Mouse (Mus musculus) heart, embryonic 13.5 days (tissue): Measurements from ENCODE around the gene Asb11. TPM values are rescaled to one million over a fixed set of nuclear protein-coding genes. Genes with fewer than 3 reads are reported as not detected.

Source experiments
- ATAC-seq: fragments of 200-750 bp; cut with Nextera tagmentation; 2 replicates; pipeline ENCODE4 v1.8.0; 2017; ENCODE audit warnings: moderate TSS enrichment; ENCODE audit not compliant: insufficient number of reproducible peaks, low FRiP score, low TSS enrichment; ENCODE audit errors: extremely low read depth
- H3K27ac ChIP-seq: fragments of 300-500 bp; sonication (generic); replicated peaks from 2 replicates; pipeline ENCODE4 v1.5.1; 2015; ENCODE audit warnings: moderate library complexity, mild to moderate bottlenecking, inconsistent platforms
- H3K27me3 ChIP-seq: fragments of 300-500 bp; sonication (generic); replicated peaks from 2 replicates; pipeline ENCODE4 v1.6.1; 2015; ENCODE audit warnings: mild to moderate bottlenecking, inconsistent platforms
- H3K36me3 ChIP-seq: fragments of 300-500 bp; sonication (generic); 2 replicates; pipeline ENCODE4 v1.6.1; 2015; ENCODE audit warnings: mild to moderate bottlenecking, inconsistent platforms
- H3K4me1 ChIP-seq: fragments of 300-500 bp; sonication (generic); 2 replicates; pipeline ENCODE4 v1.6.1; 2015; ENCODE audit warnings: inconsistent platforms
- H3K4me2 ChIP-seq: fragments of 300-500 bp; sonication (generic); 2 replicates; pipeline ENCODE4 v1.6.1; 2015; ENCODE audit warnings: inconsistent platforms, mild to moderate bottlenecking, moderate library complexity
- H3K4me3 ChIP-seq: fragments of 300-500 bp; sonication (generic); 2 replicates; pipeline ENCODE4 v1.5.1; 2015; ENCODE audit warnings: moderate library complexity, mild to moderate bottlenecking, inconsistent platforms
- H3K9ac ChIP-seq: fragments of 300-500 bp; sonication (generic); 2 replicates; pipeline ENCODE4 v1.6.1; 2015; ENCODE audit warnings: inconsistent platforms, mild to moderate bottlenecking, moderate library complexity
- H3K9me3 ChIP-seq: fragments of 300-500 bp; sonication (generic); 2 replicates; pipeline ENCODE4 v1.6.1; 2016; ENCODE audit warnings: inconsistent platforms
- WGBS: fragments of 180-500 bp; shearing (Covaris S2); methylation state at CpG from one replicate; pipeline ENCODE4 v1.1.7; 2015; ENCODE audit warnings: mixed read lengths; 5-methylcytosine and 5-hydroxymethylcytosine counted together
- polyA plus RNA-seq: library from polyadenylated mRNA; unstranded; fragments of >200 nt; fragmentation: Nextera tagmentation; extraction: Ambion mirVana; gene quantifications from 2 replicates; pipeline ENCODE4 v1.2.1, GENCODE M21; 2015

Asb11 gene
- 19.7 TPM in 2 replicates for polyA plus RNA-seq

DNA sequence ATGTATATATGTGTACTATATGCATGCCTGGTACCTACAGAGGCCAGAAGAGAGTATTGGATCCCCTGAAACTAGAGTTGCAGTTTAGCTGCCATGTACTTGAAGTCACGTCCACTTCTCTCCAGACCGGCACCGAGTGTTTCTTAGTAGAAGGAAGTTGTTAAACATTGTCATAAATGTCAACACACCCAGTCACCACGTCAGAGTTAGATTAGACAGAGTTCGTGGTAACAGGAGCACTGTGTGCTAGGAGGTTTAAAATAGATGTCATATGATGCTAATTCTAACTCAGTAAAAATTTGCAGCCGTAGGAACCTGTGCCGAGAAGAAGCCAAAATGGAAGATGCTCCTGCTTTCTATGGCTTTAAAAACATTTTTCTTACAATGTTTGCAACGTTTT lies at the start of gene Asb11:
TSS of gene Asb11 (plus strand) at position 286 of the 400 bp plus-strand sequence.
- Histone ChIP-seq H3K4me2 (peak within 1 kb of the TSS; percentile 50), H3K9me3 (0 out of 2 replicates have a peak, but pooled peaks cover 3% of the 10 kb centered on the region), H3K36me3 (peaks cover 23% of the 10 kb centered on the region), H3K27ac (peak within 1 kb of the TSS; percentile 74), H3K27me3 (no peaks in the 10 kb centered on the region), H3K4me3 (peak within 1 kb of the TSS; percentile 38), H3K9ac (peak within 1 kb of the TSS; percentile 61; the same call in 1 of the 2 replicates), H3K4me1 (peaks cover 4% of the 10 kb centered on the region; the same call in 1 of the 2 replicates)
- 37% methylated on average over 8 of the region's 8 CpGs for WGBS
- no peak for ATAC-seq

- Histone ChIP-seq H3K4me1 (no peaks in the 10 kb centered on the region), H3K4me2 (no peak overlapping the region), H3K36me3 (no peaks in the 10 kb centered on the region), H3K27me3 (no peaks in the 10 kb centered on the region), H3K27ac (no peak overlapping the region), H3K9ac (no peak overlapping the region), H3K9me3 (no peaks in the 10 kb centered on the region), H3K4me3 (no peak overlapping the region)
- WGBS, result 59% methylated on average over 4 of the region's 4 CpGs
- no peak for ATAC-seq
Measured at GRCm38 (mm10) chrX:164394091-164394490, 42.7 kb upstream of the Asb11 start.

GRCm38 (mm10) chrX:164398456-164398855 lies 38.3 kb upstream of the Asb11 start:
- ATAC-seq, result no peak
- no peak overlapping the region for H3K27ac ChIP-seq
- no peaks in the 10 kb centered on the region for H3K36me3 ChIP-seq
- H3K9ac ChIP-seq, result no peak overlapping the region
- WGBS, result 53% methylated on average over 3 of the region's 3 CpGs
- H3K27me3 ChIP-seq, result no peaks in the 10 kb centered on the region
- H3K4me2 ChIP-seq, result no peak overlapping the region
- no peaks in the 10 kb centered on the region for H3K9me3 ChIP-seq
- no peaks in the 10 kb centered on the region for H3K4me1 ChIP-seq
- H3K4me3 ChIP-seq, result no peak overlapping the region

- Histone ChIP-seq H3K9ac (no peak overlapping the region), H3K4me1 (no peaks in the 10 kb centered on the region), H3K4me2 (no peak overlapping the region), H3K4me3 (no peak overlapping the region), H3K27me3 (no peaks in the 10 kb centered on the region), H3K36me3 (no peaks in the 10 kb centered on the region), H3K9me3 (no peaks in the 10 kb centered on the region), H3K27ac (no peak overlapping the region)
- no peak for ATAC-seq
Measured at GRCm38 (mm10) chrX:164405080-164405649, 31.6 kb upstream of the Asb11 start.

DNA sequence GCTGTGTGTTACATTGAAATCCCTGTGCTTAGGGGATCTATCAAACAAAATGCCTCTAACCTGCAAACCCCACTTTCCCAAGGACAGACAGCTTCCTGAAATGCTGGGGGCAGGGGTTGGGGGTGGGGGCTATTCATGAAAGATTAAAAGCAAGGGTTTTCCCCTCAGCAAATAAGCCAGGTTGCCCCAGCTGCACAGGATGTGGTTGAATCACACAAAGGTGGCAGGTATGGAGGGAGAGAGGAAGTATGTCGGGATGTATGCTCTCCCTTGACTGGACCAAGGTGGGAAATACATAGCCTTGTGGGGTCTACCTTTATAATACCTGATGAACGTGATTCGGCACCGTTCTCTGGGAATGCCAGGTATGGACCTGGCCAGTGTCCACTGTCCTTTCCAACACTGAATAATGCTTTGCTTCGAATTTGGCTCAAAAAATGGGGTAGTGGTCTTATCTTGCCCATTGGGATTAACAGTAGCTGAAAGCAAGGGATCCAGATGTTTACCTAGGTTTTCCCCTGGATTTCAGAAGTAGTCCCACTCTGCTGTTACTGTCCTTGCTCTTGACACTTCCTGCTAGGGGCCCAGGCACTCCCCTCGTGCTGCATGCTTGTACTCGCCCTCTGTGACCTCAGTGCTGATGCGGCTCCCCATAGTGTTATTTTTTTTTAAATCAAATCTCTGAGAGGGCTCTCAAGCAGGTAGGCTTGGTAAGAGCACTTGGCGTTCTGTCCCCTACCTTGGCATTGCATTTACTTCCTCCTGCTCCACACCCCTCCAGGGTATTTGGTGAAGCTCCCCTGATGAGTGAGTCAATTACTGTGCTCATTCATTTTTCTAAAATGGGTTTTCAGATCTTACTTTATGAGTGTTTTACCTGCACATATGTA lies 30.4 kb upstream of the Asb11 start:
- 59% methylated on average over 9 of the region's 9 CpGs for WGBS
- ATAC-seq, result no peak
- Histone ChIP-seq H3K4me1 (no peaks in the 10 kb centered on the region), H3K9me3 (no peaks in the 10 kb centered on the region), H3K27ac (no peak overlapping the region), H3K36me3 (no peaks in the 10 kb centered on the region), H3K9ac (no peak overlapping the region), H3K27me3 (no peaks in the 10 kb centered on the region), H3K4me3 (no peak overlapping the region), H3K4me2 (no peak overlapping the region)

- Histone ChIP-seq H3K9me3 (no peaks in the 10 kb centered on the region), H3K4me3 (no peak overlapping the region), H3K9ac (no peak overlapping the region), H3K4me1 (no peaks in the 10 kb centered on the region), H3K27me3 (no peaks in the 10 kb centered on the region), H3K36me3 (no peaks in the 10 kb centered on the region), H3K27ac (no peak overlapping the region), H3K4me2 (no peak overlapping the region)
- no peak for ATAC-seq
- 47% methylated on average over 3 of the region's 3 CpGs for WGBS
Measured at GRCm38 (mm10) chrX:164408301-164408927, 28.4 kb upstream of the Asb11 start.

DNA sequence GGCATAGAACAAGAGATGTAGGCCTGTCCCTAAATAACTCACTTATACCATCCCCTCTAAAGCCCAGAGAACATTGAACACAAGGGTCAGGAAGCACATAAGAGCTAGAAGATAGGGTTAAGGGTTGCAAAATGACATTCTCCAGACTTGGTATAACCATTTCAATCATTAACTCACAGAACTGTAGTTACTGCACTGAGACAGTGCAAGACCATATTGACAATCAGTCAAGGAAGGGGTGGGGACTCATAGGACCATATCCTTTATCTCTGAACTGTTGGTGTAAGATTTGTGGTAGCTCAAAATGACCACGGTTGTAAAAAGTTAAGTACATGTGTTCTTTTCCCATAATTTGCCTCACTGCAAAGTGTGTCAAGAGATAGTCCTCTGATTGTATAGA lies 26.2 kb upstream of the Asb11 start:
- H3K4me1 ChIP-seq, result no peaks in the 10 kb centered on the region
- no peak overlapping the region for H3K4me3 ChIP-seq
- H3K27me3 ChIP-seq, result 0 out of 2 replicates have a peak, but pooled peaks cover 3% of the 10 kb centered on the region
- WGBS, result 79% methylated on average over 1 of the region's 1 CpGs
- no peak overlapping the region for H3K9ac ChIP-seq
- no peaks in the 10 kb centered on the region for H3K9me3 ChIP-seq
- no peak overlapping the region for H3K27ac ChIP-seq
- H3K4me2 ChIP-seq, result no peak overlapping the region
- no peaks in the 10 kb centered on the region for H3K36me3 ChIP-seq
- ATAC-seq, result no peak

DNA sequence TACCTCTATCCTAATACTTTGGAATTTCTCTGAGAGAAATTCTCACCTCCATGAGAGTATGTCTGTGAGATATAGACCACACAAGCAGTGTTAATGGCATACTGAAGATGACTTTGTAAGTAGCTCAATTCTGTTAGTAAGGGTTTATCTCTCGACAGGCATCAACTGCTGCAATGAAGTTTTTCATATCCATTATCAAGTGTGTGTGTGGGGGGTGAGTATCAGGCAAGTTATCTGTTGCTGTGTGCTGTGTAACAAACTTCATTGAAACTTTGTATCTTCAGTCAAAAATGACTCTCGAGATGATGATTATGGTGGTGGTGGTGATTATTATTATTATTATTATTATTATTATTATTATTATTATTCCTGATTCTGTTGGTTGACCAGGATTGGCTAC lies 20.0 kb upstream of the Asb11 start:
- H3K27me3 ChIP-seq, result 0 out of 2 replicates have a peak, but pooled peaks cover 3% of the 10 kb centered on the region
- no peak overlapping the region for H3K4me3 ChIP-seq
- no peak for ATAC-seq
- peaks cover 13% of the 10 kb centered on the region for H3K4me1 ChIP-seq
- H3K36me3 ChIP-seq, result no peaks in the 10 kb centered on the region
- no peak overlapping the region for H3K27ac ChIP-seq
- 74% methylated on average over 2 of the region's 2 CpGs for WGBS
- H3K9me3 ChIP-seq, result no peaks in the 10 kb centered on the region
- no peak overlapping the region for H3K4me2 ChIP-seq
- H3K9ac ChIP-seq, result no peak overlapping the region

GRCm38 (mm10) chrX:164418008-164418407 lies 18.8 kb upstream of the Asb11 start:
- Histone ChIP-seq H3K36me3 (peaks cover 6% of the 10 kb centered on the region; the same call in 1 of the 2 replicates), H3K27me3 (0 out of 2 replicates have a peak, but pooled peaks cover 3% of the 10 kb centered on the region), H3K9ac (no peak overlapping the region), H3K4me1 (peaks cover 13% of the 10 kb centered on the region), H3K9me3 (no peaks in the 10 kb centered on the region), H3K4me2 (no peak overlapping the region), H3K4me3 (no peak overlapping the region), H3K27ac (no peak overlapping the region)
- ATAC-seq, result no peak

DNA sequence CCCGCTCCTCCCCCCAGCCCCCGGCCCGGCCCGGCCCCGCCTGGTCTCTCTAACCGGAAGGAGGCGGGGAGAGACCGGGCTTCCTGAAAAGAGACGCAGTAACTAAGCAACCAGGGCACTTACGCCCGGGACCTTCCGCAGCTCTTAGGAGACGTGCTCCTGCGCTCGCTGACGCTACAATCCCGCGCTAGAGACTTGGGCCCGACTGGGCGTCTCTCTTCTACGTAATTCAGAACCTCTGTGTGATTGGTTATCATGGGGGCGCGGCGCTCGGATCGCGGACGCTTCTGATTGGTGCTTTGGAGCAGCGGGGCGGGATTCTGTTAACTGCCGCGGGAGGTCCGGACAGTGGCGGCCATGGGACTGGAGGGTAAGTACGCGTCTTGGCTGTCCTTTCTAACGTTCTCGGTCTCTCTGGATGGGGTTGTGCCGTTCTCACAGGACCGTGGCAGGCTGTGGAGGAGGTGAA lies 17.3 kb upstream of the Asb11 start, which contains the start of gene Piga:
TSS of gene Piga (plus strand) at position 317 of the 469 bp plus-strand sequence.
- Histone ChIP-seq H3K4me3 (peak within 1 kb of the TSS; percentile 64), H3K27me3 (0 out of 2 replicates have a peak, but pooled peaks cover 3% of the 10 kb centered on the region), H3K9ac (peak within 1 kb of the TSS; percentile 87), H3K9me3 (no peaks in the 10 kb centered on the region), H3K4me1 (peaks cover 13% of the 10 kb centered on the region), H3K27ac (peak within 1 kb of the TSS; percentile 74), H3K36me3 (peaks cover 14% of the 10 kb centered on the region), H3K4me2 (peak within 1 kb of the TSS; percentile 74)
- peak; percentile 94 for ATAC-seq
- 12% methylated on average over 40 of the region's 40 CpGs for WGBS

GRCm38 (mm10) chrX:164419955-164420354 lies 16.8 kb upstream of the Asb11 start:
- Histone ChIP-seq H3K4me1 (peaks cover 13% of the 10 kb centered on the region), H3K27me3 (no peaks in the 10 kb centered on the region), H3K27ac (peak overlapping the region; percentile 74), H3K4me3 (peak overlapping the region; percentile 64), H3K9ac (peak overlapping the region; percentile 87), H3K4me2 (peak overlapping the region; percentile 74), H3K36me3 (peaks cover 14% of the 10 kb centered on the region), H3K9me3 (no peaks in the 10 kb centered on the region)
- ATAC-seq, result no peak
- 14% methylated on average over 13 of the region's 13 CpGs for WGBS
